Mouse (Mus musculus): ENCODE results near the gene Lasp1. TPM values are rescaled to one million over a fixed set of nuclear protein-coding genes. Genes with fewer than 3 reads are reported as not detected.

The Lasp1 gene
- polyA plus RNA-seq, 1 experiment from 2014 or later: 87.7 TPM

- DNase-seq (ENCODE audit: low spot score): no peak
- peaks cover 28% of the 10 kb centered on the region for H3K36me3 ChIP-seq (ENCODE audit: insufficient read depth, low read length)
Observed at GRCm38 (mm10) chr11:97817379-97817778, 18.6 kb downstream of the Lasp1 start.

GRCm38 (mm10) chr11:97818003-97818402, 19.2 kb downstream of the Lasp1 start:
- WGBS: 65% methylated on average over 6 of the region's 6 CpGs

More at GRCm38 (mm10) chr11:97817379-97817778, 18.6 kb downstream of the Lasp1 start:
- no peaks in the 10 kb centered on the region for H3K9me3 ChIP-seq (replicated peaks; ENCODE audit: low read length)
- TF ChIP-seq CTCF (IDR thresholded peaks at IDR 0.05; ENCODE audit: low read depth): no peak
- H3K9ac ChIP-seq (ENCODE audit: low read depth, low read length): no peak overlapping the region
- H3K27me3 ChIP-seq (ENCODE audit: insufficient read depth, low read length): no peaks in the 10 kb centered on the region
- WGBS: 30% methylated on average over 5 of the region's 5 CpGs
- ATAC-seq (replicated peaks; ENCODE audit: low FRiP score, low read depth): no peak
- no peak overlapping the region for H3K4me2 ChIP-seq (ENCODE audit: low read length)
- peaks cover 46% of the 10 kb centered on the region for H3K4me1 ChIP-seq (replicated peaks; ENCODE audit: insufficient read depth, low read length)
- H3K27ac ChIP-seq: no peak overlapping the region
- H3K4me3 ChIP-seq (replicated peaks; ENCODE audit: low read depth, low read length): no peak overlapping the region

GRCm38 (mm10) chr11:97818571-97818970, 19.8 kb downstream of the Lasp1 start:
- no peak for ATAC-seq (replicated peaks; ENCODE audit: low FRiP score, low read depth)
- no peak for DNase-seq (ENCODE audit: low spot score)
- Histone ChIP-seq H3K4me2 (ENCODE audit: low read length) (no peak overlapping the region), H3K36me3 (ENCODE audit: insufficient read depth, low read length) (peaks cover 28% of the 10 kb centered on the region), H3K9ac (ENCODE audit: low read depth, low read length) (0 out of 2 replicates have a peak overlapping the region, but pooled peaks have one; percentile 18), H3K9me3 (replicated peaks; ENCODE audit: low read length) (no peaks in the 10 kb centered on the region), H3K27me3 (ENCODE audit: insufficient read depth, low read length) (no peaks in the 10 kb centered on the region), H3K27ac (peak overlapping the region; percentile 31; the same call in 1 of the 2 replicates), H3K4me3 (replicated peaks; ENCODE audit: low read depth, low read length) (no peak overlapping the region), H3K4me1 (replicated peaks; ENCODE audit: insufficient read depth, low read length) (peaks cover 34% of the 10 kb centered on the region)
- TF ChIP-seq CTCF (IDR thresholded peaks at IDR 0.05; ENCODE audit: low read depth): no peak
- WGBS: 22% methylated on average over 4 of the region's 4 CpGs

More at GRCm38 (mm10) chr11:97818003-97818402, 19.2 kb downstream of the Lasp1 start:
- Histone ChIP-seq H3K27me3 (ENCODE audit: insufficient read depth, low read length) (no peaks in the 10 kb centered on the region), H3K9me3 (replicated peaks; ENCODE audit: low read length) (no peaks in the 10 kb centered on the region), H3K4me2 (ENCODE audit: low read length) (no peak overlapping the region), H3K9ac (ENCODE audit: low read depth, low read length) (0 out of 2 replicates have a peak overlapping the region, but pooled peaks have one; percentile 31), H3K27ac (no peak overlapping the region), H3K4me1 (replicated peaks; ENCODE audit: insufficient read depth, low read length) (peaks cover 40% of the 10 kb centered on the region), H3K36me3 (ENCODE audit: insufficient read depth, low read length) (peaks cover 28% of the 10 kb centered on the region), H3K4me3 (replicated peaks; ENCODE audit: low read depth, low read length) (no peak overlapping the region)
- DNase-seq (ENCODE audit: low spot score): no peak
- ATAC-seq (replicated peaks; ENCODE audit: low FRiP score, low read depth): no peak
- TF ChIP-seq CTCF (IDR thresholded peaks at IDR 0.05; ENCODE audit: low read depth): no peak

GRCm38 (mm10) chr11:97819102-97819501, 20.3 kb downstream of the Lasp1 start:
- Histone ChIP-seq H3K4me3 (replicated peaks; ENCODE audit: low read depth, low read length) (no peak overlapping the region), H3K4me2 (ENCODE audit: low read length) (no peak overlapping the region), H3K27ac (no peak overlapping the region; the same call in 1 of the 2 replicates), H3K9ac (ENCODE audit: low read depth, low read length) (0 out of 2 replicates have a peak overlapping the region, but pooled peaks have one; percentile 18), H3K36me3 (ENCODE audit: insufficient read depth, low read length) (peaks cover 28% of the 10 kb centered on the region), H3K9me3 (replicated peaks; ENCODE audit: low read length) (no peaks in the 10 kb centered on the region), H3K4me1 (replicated peaks; ENCODE audit: insufficient read depth, low read length) (peaks cover 31% of the 10 kb centered on the region), H3K27me3 (ENCODE audit: insufficient read depth, low read length) (no peaks in the 10 kb centered on the region)
- DNase-seq (ENCODE audit: low spot score) (no peak), ATAC-seq (replicated peaks; ENCODE audit: low FRiP score, low read depth) (no peak)
- TF ChIP-seq CTCF (IDR thresholded peaks at IDR 0.05; ENCODE audit: low read depth): no peak
- 73% methylated on average over 4 of the region's 4 CpGs for WGBS

- Histone ChIP-seq H3K9ac (ENCODE audit: low read depth, low read length) (no peak overlapping the region), H3K4me1 (replicated peaks; ENCODE audit: insufficient read depth, low read length) (peaks cover 29% of the 10 kb centered on the region), H3K9me3 (replicated peaks; ENCODE audit: low read length) (no peaks in the 10 kb centered on the region), H3K4me2 (ENCODE audit: low read length) (no peak overlapping the region), H3K27me3 (ENCODE audit: insufficient read depth, low read length) (no peaks in the 10 kb centered on the region), H3K36me3 (ENCODE audit: insufficient read depth, low read length) (peaks cover 31% of the 10 kb centered on the region), H3K4me3 (replicated peaks; ENCODE audit: low read depth, low read length) (no peak overlapping the region), H3K27ac (no peak overlapping the region)
- no peak for TF ChIP-seq CTCF (IDR thresholded peaks at IDR 0.05; ENCODE audit: low read depth)
- DNase-seq (ENCODE audit: low spot score) (no peak), ATAC-seq (replicated peaks; ENCODE audit: low FRiP score, low read depth) (no peak)
- WGBS: 72% methylated on average over 5 of the region's 5 CpGs
Observed at GRCm38 (mm10) chr11:97819923-97820322, 21.1 kb downstream of the Lasp1 start.

GRCm38 (mm10) chr11:97820840-97821239, 22.0 kb downstream of the Lasp1 start:
- H3K36me3 ChIP-seq (ENCODE audit: insufficient read depth, low read length): peaks cover 31% of the 10 kb centered on the region; the same call in 1 of the 2 replicates
- peaks cover 27% of the 10 kb centered on the region for H3K4me1 ChIP-seq (replicated peaks; ENCODE audit: insufficient read depth, low read length)
- TF ChIP-seq CTCF (IDR thresholded peaks at IDR 0.05; ENCODE audit: low read depth): no peak
- H3K27ac ChIP-seq: no peak overlapping the region
- 63% methylated on average over 4 of the region's 4 CpGs for WGBS
- no peak overlapping the region for H3K4me3 ChIP-seq (replicated peaks; ENCODE audit: low read depth, low read length)
- H3K9me3 ChIP-seq (replicated peaks; ENCODE audit: low read length): no peaks in the 10 kb centered on the region
- no peaks in the 10 kb centered on the region for H3K27me3 ChIP-seq (ENCODE audit: insufficient read depth, low read length)
- no peak for DNase-seq (ENCODE audit: low spot score)
- no peak overlapping the region for H3K4me2 ChIP-seq (ENCODE audit: low read length)
- ATAC-seq (replicated peaks; ENCODE audit: low FRiP score, low read depth): no peak; the same call in 1 of the 2 replicates
- no peak overlapping the region for H3K9ac ChIP-seq (ENCODE audit: low read depth, low read length)

Data from kidney, postnatal 0 days (tissue).